Mouse (Mus musculus): Measurements from ENCODE around the gene Cd151. TPM values are rescaled to one million over a fixed set of nuclear protein-coding genes. Genes with fewer than 3 reads are reported as not detected.
A peak's percentile ranks its signal among the peaks of the same experiment; 100 is the strongest.

The Cd151 gene
- polyA plus RNA-seq, 1 experiment, result 89.5 TPM

GRCm38 (mm10) chr7:141428701-141429100 lies 38.5 kb upstream of the Cd151 start:
- H3K36me3 ChIP-seq (ENCODE audit: control insufficient read depth, insufficient read depth, low read length), result peaks cover 17% of the 10 kb centered on the region
- no peak overlapping the region for H3K27ac ChIP-seq (ENCODE audit: insufficient read depth, low read length)
- no peaks in the 10 kb centered on the region for H3K4me1 ChIP-seq (ENCODE audit: control insufficient read depth, insufficient read depth, insufficient read length)
- no peaks in the 10 kb centered on the region for H3K27me3 ChIP-seq (ENCODE audit: control insufficient read depth, insufficient read depth, low read length)
- H3K4me3 ChIP-seq (ENCODE audit: extremely low read depth, insufficient read depth, insufficient read length), result no peak overlapping the region
- WGBS, result 83% methylated on average over 5 of the region's 5 CpGs
- no peak for DNase-seq (ENCODE audit: low read depth in 1 of 2, low spot score in 2 of 2)
- no peak for TF ChIP-seq CTCF (IDR thresholded peaks at IDR 0.05; ENCODE audit: extremely low read depth, insufficient read depth, insufficient read length, insufficient replicate concordance)
- TF ChIP-seq POLR2A (IDR thresholded peaks at IDR 0.05; ENCODE audit: low read depth, low read length), result no peak

GRCm38 (mm10) chr7:141429310-141429709 lies 37.9 kb upstream of the Cd151 start, which contains the start of gene Cend1:
Gene Cend1, minus strand, starts transcription at chr7:141429491.
- Histone ChIP-seq H3K36me3 (ENCODE audit: control insufficient read depth, insufficient read depth, low read length) (peaks cover 19% of the 10 kb centered on the region), H3K4me1 (ENCODE audit: control insufficient read depth, insufficient read depth, insufficient read length) (peaks cover 4% of the 10 kb centered on the region; the same call in 1 of the 2 replicates), H3K27ac (ENCODE audit: insufficient read depth, low read length) (no peak within 1 kb of the TSS), H3K27me3 (ENCODE audit: control insufficient read depth, insufficient read depth, low read length) (no peaks in the 10 kb centered on the region), H3K4me3 (ENCODE audit: extremely low read depth, insufficient read depth, insufficient read length) (no peak within 1 kb of the TSS)
- peak in 1 of 2 experiments; percentile 3 for DNase-seq (ENCODE audit: low read depth in 1 of 2, low spot score in 2 of 2)
- WGBS, result 60% methylated on average over 19 of the region's 19 CpGs
- TF ChIP-seq POLR2A (IDR thresholded peaks at IDR 0.05; ENCODE audit: low read depth, low read length) (no peak), CTCF (IDR thresholded peaks at IDR 0.05; ENCODE audit: extremely low read depth, insufficient read depth, insufficient read length, insufficient replicate concordance) (no peak)

- no peaks in the 10 kb centered on the region for H3K27me3 ChIP-seq (ENCODE audit: control insufficient read depth, insufficient read depth, low read length)
- peaks cover 11% of the 10 kb centered on the region; the same call in 1 of the 2 replicates for H3K4me1 ChIP-seq (ENCODE audit: control insufficient read depth, insufficient read depth, insufficient read length)
- no peak for DNase-seq (ENCODE audit: low read depth in 1 of 2, low spot score in 2 of 2)
- WGBS, result 89% methylated on average over 9 of the region's 9 CpGs
- no peak for TF ChIP-seq CTCF (IDR thresholded peaks at IDR 0.05; ENCODE audit: extremely low read depth, insufficient read depth, insufficient read length, insufficient replicate concordance)
- no peak for TF ChIP-seq POLR2A (IDR thresholded peaks at IDR 0.05; ENCODE audit: low read depth, low read length)
- no peak overlapping the region for H3K4me3 ChIP-seq (ENCODE audit: extremely low read depth, insufficient read depth, insufficient read length)
- H3K36me3 ChIP-seq (ENCODE audit: control insufficient read depth, insufficient read depth, low read length), result peaks cover 19% of the 10 kb centered on the region
- H3K27ac ChIP-seq (ENCODE audit: insufficient read depth, low read length), result no peak overlapping the region
Measured at GRCm38 (mm10) chr7:141429840-141430584, 37.2 kb upstream of the Cd151 start.

- TF ChIP-seq CTCF (IDR thresholded peaks at IDR 0.05; ENCODE audit: extremely low read depth, insufficient read depth, insufficient read length, insufficient replicate concordance) (no peak), POLR2A (IDR thresholded peaks at IDR 0.05; ENCODE audit: low read depth, low read length) (no peak)
- peaks cover 19% of the 10 kb centered on the region for H3K36me3 ChIP-seq (ENCODE audit: control insufficient read depth, insufficient read depth, low read length)
- H3K4me3 ChIP-seq (ENCODE audit: extremely low read depth, insufficient read depth, insufficient read length), result no peak overlapping the region
- no peak for DNase-seq (ENCODE audit: low read depth in 1 of 2, low spot score in 2 of 2)
- H3K27ac ChIP-seq (ENCODE audit: insufficient read depth, low read length), result no peak overlapping the region
- H3K27me3 ChIP-seq (ENCODE audit: control insufficient read depth, insufficient read depth, low read length), result no peaks in the 10 kb centered on the region
- WGBS, result 96% methylated on average over 9 of the region's 9 CpGs
- peaks cover 14% of the 10 kb centered on the region; the same call in 1 of the 2 replicates for H3K4me1 ChIP-seq (ENCODE audit: control insufficient read depth, insufficient read depth, insufficient read length)
Measured at GRCm38 (mm10) chr7:141430585-141431240, 36.5 kb upstream of the Cd151 start.

- no peak overlapping the region for H3K27ac ChIP-seq (ENCODE audit: insufficient read depth, low read length)
- DNase-seq (ENCODE audit: low read depth in 1 of 2, low spot score in 2 of 2), result no peak
- 96% methylated on average over 19 of the region's 19 CpGs for WGBS
- no peaks in the 10 kb centered on the region for H3K27me3 ChIP-seq (ENCODE audit: control insufficient read depth, insufficient read depth, low read length)
- TF ChIP-seq POLR2A (IDR thresholded peaks at IDR 0.05; ENCODE audit: low read depth, low read length) (no peak), CTCF (IDR thresholded peaks at IDR 0.05; ENCODE audit: extremely low read depth, insufficient read depth, insufficient read length, insufficient replicate concordance) (no peak)
- peaks cover 19% of the 10 kb centered on the region for H3K36me3 ChIP-seq (ENCODE audit: control insufficient read depth, insufficient read depth, low read length)
- peaks cover 21% of the 10 kb centered on the region; the same call in 1 of the 2 replicates for H3K4me1 ChIP-seq (ENCODE audit: control insufficient read depth, insufficient read depth, insufficient read length)
- no peak overlapping the region for H3K4me3 ChIP-seq (ENCODE audit: extremely low read depth, insufficient read depth, insufficient read length)
Measured at GRCm38 (mm10) chr7:141431434-141432185, 35.6 kb upstream of the Cd151 start.

- Histone ChIP-seq H3K27ac (ENCODE audit: insufficient read depth, low read length) (no peak overlapping the region), H3K27me3 (ENCODE audit: control insufficient read depth, insufficient read depth, low read length) (no peaks in the 10 kb centered on the region), H3K4me3 (ENCODE audit: extremely low read depth, insufficient read depth, insufficient read length) (no peak overlapping the region), H3K36me3 (ENCODE audit: control insufficient read depth, insufficient read depth, low read length) (peaks cover 19% of the 10 kb centered on the region), H3K4me1 (ENCODE audit: control insufficient read depth, insufficient read depth, insufficient read length) (peaks cover 22% of the 10 kb centered on the region; the same call in 1 of the 2 replicates)
- DNase-seq (ENCODE audit: low read depth in 1 of 2, low spot score in 2 of 2), result no peak
- WGBS, result 77% methylated on average over 8 of the region's 8 CpGs
- TF ChIP-seq POLR2A (IDR thresholded peaks at IDR 0.05; ENCODE audit: low read depth, low read length) (no peak), CTCF (IDR thresholded peaks at IDR 0.05; ENCODE audit: extremely low read depth, insufficient read depth, insufficient read length, insufficient replicate concordance) (no peak)
Measured at GRCm38 (mm10) chr7:141432186-141432611, 35.0 kb upstream of the Cd151 start.

Measured in spleen, adult 2 months (tissue).